Mouse (Mus musculus): ENCODE data around the gene Ccdc125. TPM values are rescaled to one million over a fixed set of nuclear protein-coding genes. Genes with fewer than 3 reads are reported as not detected.

The Ccdc125 gene
- 10 to 100 TPM; 25.1 to 27.7 TPM for polyA plus RNA-seq (2017; shearing (Covaris generic))

DNA sequence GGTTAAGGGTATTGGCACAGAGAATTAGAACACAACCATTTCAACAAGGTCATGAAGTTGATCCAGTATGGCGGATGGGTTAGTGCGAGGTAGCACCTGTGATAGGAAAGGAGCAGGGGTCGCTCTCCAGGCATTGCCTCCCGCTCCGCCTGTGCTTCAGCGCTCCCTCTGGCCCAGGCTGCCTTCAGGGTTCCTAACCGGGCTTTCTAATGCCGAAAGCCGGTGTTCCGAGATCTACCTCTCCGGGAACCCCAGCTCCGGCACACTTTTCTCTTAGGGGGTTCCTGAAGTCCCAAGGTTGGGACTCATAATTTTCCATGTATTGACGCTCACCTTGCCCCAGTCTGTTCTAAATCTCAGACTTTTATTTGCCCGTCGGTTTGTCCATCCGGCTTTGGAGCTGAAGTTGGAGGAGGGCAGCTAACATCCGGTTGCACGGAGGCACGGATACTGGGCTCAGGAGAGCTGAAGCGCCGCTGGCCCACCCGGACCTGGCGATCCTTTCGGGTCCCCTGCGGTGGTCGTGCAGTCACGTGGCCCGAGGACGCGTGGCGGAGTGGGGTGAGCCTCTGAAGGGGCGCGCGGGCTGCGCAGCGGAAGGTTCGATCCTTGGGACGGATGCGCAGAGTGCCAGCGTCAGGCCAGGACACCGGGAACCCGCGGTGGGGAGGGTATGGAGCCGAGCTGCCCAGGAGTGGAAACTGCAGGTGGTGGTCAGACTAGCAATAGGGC lies at the start of gene Ccdc125:
TSS of gene Ccdc125 (plus strand) at position 427 of the 732 bp plus-strand sequence.

GRCm38 (mm10) chr13:100650550-100651438 lies 18.7 kb upstream of the Ccdc125 start, which contains the start of the genes Ak6 and Rad17:
Gene Ak6, plus strand, starts transcription at chr13:100650979.
Gene Rad17, minus strand, starts transcription at chr13:100651051.

GRCm38 (mm10) chr13:100651439-100652186 lies 17.9 kb upstream of the Ccdc125 start, which contains the start of gene Taf9:
Gene Taf9, plus strand, starts transcription at chr13:100651579.

GRCm38 (mm10) chr13:100730861-100731176 lies 61.3 kb downstream of the Ccdc125 start, which contains the start of gene Cdk7:
Gene Cdk7, minus strand, starts transcription at chr13:100730939.

GRCm38 (mm10) chr13:100744036-100744744 lies 74.7 kb downstream of the Ccdc125 start, which contains the start of gene Mrps36:
Gene Mrps36, minus strand, starts transcription at chr13:100744659.

Other genes with a start within 250 kb of the Ccdc125 start
- gene Naip1, start 216.8 kb upstream of the Ccdc125 start, polyA plus RNA-seq (2017; shearing (Covaris generic)) = under 1 TPM in 1 of 2 experiments, not detected in 1; 0.09 TPM
- gene Gtf2h2, start 177.1 kb upstream of the Ccdc125 start, polyA plus RNA-seq (2017; shearing (Covaris generic)) = 10 to 100 TPM; 44.2 to 46.1 TPM
- gene Ocln, start 117.0 kb upstream of the Ccdc125 start, polyA plus RNA-seq (2017; shearing (Covaris generic)) = 1 to 10 TPM in 1 of 2 experiments, not detected in 1; 1.0 TPM
- 1 to 10 TPM; 5.5 to 8.4 TPM for gene Marveld2, start 52.7 kb upstream of the Ccdc125 start, polyA plus RNA-seq (2017; shearing (Covaris generic))
- 100 to 1,000 TPM; 116 to 165 TPM for gene Ak6, start 18.7 kb upstream of the Ccdc125 start, polyA plus RNA-seq (2017; shearing (Covaris generic))
- 10 to 100 TPM; 19.3 to 21.0 TPM for gene Rad17, start 18.7 kb upstream of the Ccdc125 start, polyA plus RNA-seq (2017; shearing (Covaris generic))
- gene Taf9, start 18.1 kb upstream of the Ccdc125 start, polyA plus RNA-seq (2017; shearing (Covaris generic)) = 1 to 10 TPM; 3.3 to 9.9 TPM
- 10 to 100 TPM; 74.7 to 89.0 TPM for gene Cdk7, start 61.2 kb downstream of the Ccdc125 start, polyA plus RNA-seq (2017; shearing (Covaris generic))
- 100 to 1,000 TPM in 1 of 2 experiments, 10 to 100 TPM in 1; 89.5 to 102 TPM for gene Mrps36, start 74.9 kb downstream of the Ccdc125 start, polyA plus RNA-seq (2017; shearing (Covaris generic))
- 1 to 10 TPM; 7.1 to 8.8 TPM for gene Cenph, start 106.2 kb downstream of the Ccdc125 start, polyA plus RNA-seq (2017; shearing (Covaris generic))
- 10 to 100 TPM; 21.0 to 26.2 TPM for gene Ccnb1, start 116.9 kb downstream of the Ccdc125 start, polyA plus RNA-seq (2017; shearing (Covaris generic))
- 10 to 100 TPM; 48.3 to 52.9 TPM for gene Slc30a5, start 163.7 kb downstream of the Ccdc125 start, polyA plus RNA-seq (2017; shearing (Covaris generic))

Data from activated CD4-positive, CD25-positive, alpha-beta regulatory T cell (primary cell).